Mouse (Mus musculus) CH12.LX (cell line): ENCODE data around the gene Ptprs. TPM values are rescaled to one million over a fixed set of nuclear protein-coding genes. Genes with fewer than 3 reads are reported as not detected.

Experiments used
- DNase-seq: peaks from one replicate; pipeline ENCODE4 v3.0.0-alpha.2; 2013; ENCODE audit errors: extremely low read depth
- H3K27ac ChIP-seq: 2 replicates; pipeline ENCODE4 v1.5.1; 2012; ENCODE audit warnings: low read depth, mild to moderate bottlenecking, control low read depth, moderate library complexity; ENCODE audit not compliant: insufficient read depth
- H3K27me3 ChIP-seq: replicated peaks from 2 replicates; pipeline ENCODE3; 2012; ENCODE audit warnings: inconsistent platforms
- H3K36me3 ChIP-seq, 2 experiments: replicated peaks in 1 of 2; 2 replicates each; pipeline versions ENCODE3 to v1.6.1; 2012; ENCODE audit warnings: inconsistent platforms in 1 of 2, low read length in 1 of 2, mild to moderate bottlenecking in 1 of 2, mixed read lengths in 1 of 2, moderate library complexity in 1 of 2; ENCODE audit not compliant: control insufficient read depth in 1 of 2, insufficient read depth in 1 of 2
- H3K4me1 ChIP-seq, 2 experiments: 2 replicates each; pipeline ENCODE4 v1.6.1; 2012; ENCODE audit warnings: inconsistent platforms in 1 of 2, moderate library complexity in 1 of 2; ENCODE audit not compliant: insufficient read depth in 2 of 2, control insufficient read depth in 1 of 2
- H3K4me2 ChIP-seq: 2 replicates; pipeline ENCODE4 v1.6.1; 2012; ENCODE audit warnings: low read depth, mild to moderate bottlenecking, control low read depth; ENCODE audit not compliant: poor library complexity, insufficient read depth, severe bottlenecking
- H3K4me3 ChIP-seq, 3 experiments: fragments of 150-350 bp in 1 of 3; sonication (generic) in 1 of 3; replicated peaks in 1 of 3; 2 replicates each; pipeline versions ENCODE3 to v1.5.1; 2011 to 2012; ENCODE audit warnings: low read depth in 2 of 3, low read length in 2 of 3, mild to moderate bottlenecking in 2 of 3, moderate library complexity in 2 of 3, control low read depth in 1 of 3, improper control_type of control experiment in 1 of 3, inconsistent platforms in 1 of 3, mixed read lengths in 1 of 3; ENCODE audit not compliant: poor library complexity in 1 of 3
- H3K79me2 ChIP-seq: replicated peaks from 2 replicates; pipeline ENCODE4 v1.6.1; 2012; ENCODE audit warnings: mild to moderate bottlenecking, moderate library complexity; ENCODE audit not compliant: control insufficient read depth, poor library complexity, insufficient read depth, severe bottlenecking; ENCODE audit errors: extremely low read depth
- H3K9ac ChIP-seq: 2 replicates; pipeline ENCODE4 v1.6.1; 2012; ENCODE audit warnings: low read depth, mild to moderate bottlenecking, control low read depth, moderate library complexity; ENCODE audit not compliant: insufficient read depth
- H3K9me3 ChIP-seq: replicated peaks from 2 replicates; pipeline ENCODE3; 2012; ENCODE audit warnings: low read length, inconsistent platforms, mixed read lengths
- BHLHE40 ChIP-seq: IDR thresholded peaks from 2 replicates; pipeline ENCODE4 v1.6.1; 2011; ENCODE audit warnings: mild to moderate bottlenecking, low read depth, low read length, improper control_type of control experiment
- CHD1 ChIP-seq: IDR thresholded peaks from 2 replicates; pipeline ENCODE4 v1.6.1; 2012; ENCODE audit warnings: low read depth, low read length, improper control_type of control experiment, inconsistent platforms
- CHD2 ChIP-seq: IDR thresholded peaks from 2 replicates; pipeline ENCODE4 v1.6.1; 2011; ENCODE audit warnings: low read length, improper control_type of control experiment
- E2F4 ChIP-seq: IDR thresholded peaks from 2 replicates; pipeline ENCODE4 v1.6.1; 2011; ENCODE audit warnings: low read depth, low read length, improper control_type of control experiment; ENCODE audit not compliant: insufficient replicate concordance
- ELF1 ChIP-seq: IDR thresholded peaks from 2 replicates; pipeline ENCODE4 v1.6.1; 2014; ENCODE audit warnings: low read depth, mild to moderate bottlenecking, inconsistent platforms, low read length, improper control_type of control experiment
- EP300 ChIP-seq: IDR thresholded peaks from 2 replicates; pipeline ENCODE4 v1.6.1; 2011; ENCODE audit warnings: low read length, improper control_type of control experiment
- ETS1 ChIP-seq: conservative IDR thresholded peaks from 2 replicates; pipeline ENCODE4 v1.6.1; 2012; ENCODE audit warnings: low read depth, mild to moderate bottlenecking, inconsistent platforms, low read length, improper control_type of control experiment, moderate library complexity
- GABPA ChIP-seq: IDR thresholded peaks from 2 replicates; pipeline ENCODE4 v1.6.1; 2012; ENCODE audit warnings: low read depth, low read length, improper control_type of control experiment, inconsistent platforms; ENCODE audit not compliant: insufficient replicate concordance
- HCFC1 ChIP-seq: IDR thresholded peaks from 2 replicates; pipeline ENCODE4 v1.6.1; 2012; ENCODE audit warnings: low read depth, mild to moderate bottlenecking, inconsistent platforms, low read length, improper control_type of control experiment
- JUN ChIP-seq: IDR thresholded peaks from 2 replicates; pipeline ENCODE4 v1.6.1; 2011; ENCODE audit warnings: low read depth, mild to moderate bottlenecking, low read length, improper control_type of control experiment, moderate library complexity; ENCODE audit not compliant: insufficient read depth
- JUND ChIP-seq: conservative IDR thresholded peaks from 2 replicates; pipeline ENCODE4 v1.6.1; 2011; ENCODE audit warnings: low read depth, low read length, improper control_type of control experiment
- MAX ChIP-seq: IDR thresholded peaks from 2 replicates; pipeline ENCODE4 v1.6.1; 2011; ENCODE audit warnings: low read length, improper control_type of control experiment
- MXI1 ChIP-seq: IDR thresholded peaks from 2 replicates; pipeline ENCODE4 v1.6.1; 2011; ENCODE audit warnings: mild to moderate bottlenecking, low read depth, low read length, improper control_type of control experiment
- NELFE ChIP-seq: IDR thresholded peaks from 2 replicates; pipeline ENCODE4 v1.6.1; 2011; ENCODE audit warnings: low read depth, low read length, improper control_type of control experiment
- NRF1 ChIP-seq: IDR thresholded peaks from 2 replicates; pipeline ENCODE4 v1.6.1; 2014; ENCODE audit warnings: low read depth, mild to moderate bottlenecking, inconsistent platforms, low read length, improper control_type of control experiment, moderate library complexity
- RAD21 ChIP-seq: IDR thresholded peaks from 2 replicates; pipeline ENCODE4 v1.6.1; 2011; ENCODE audit warnings: low read depth, mild to moderate bottlenecking, low read length, improper control_type of control experiment, moderate library complexity
- RCOR1 ChIP-seq: conservative IDR thresholded peaks from 2 replicates; pipeline ENCODE4 v1.6.1; 2012; ENCODE audit warnings: low read depth, mild to moderate bottlenecking, inconsistent platforms, low read length, improper control_type of control experiment
- SIN3A ChIP-seq: IDR thresholded peaks from 2 replicates; pipeline ENCODE4 v1.6.1; 2012; ENCODE audit warnings: low read length, improper control_type of control experiment, inconsistent platforms
- SMC3 ChIP-seq: IDR thresholded peaks from 2 replicates; pipeline ENCODE4 v1.6.1; 2011; ENCODE audit warnings: low read depth, low read length, improper control_type of control experiment
- TBP ChIP-seq: conservative IDR thresholded peaks from 2 replicates; pipeline ENCODE4 v1.6.1; 2011; ENCODE audit warnings: low read depth, low read length, improper control_type of control experiment
- TCF12 ChIP-seq: IDR thresholded peaks from 2 replicates; pipeline ENCODE4 v1.6.1; 2014; ENCODE audit warnings: low read depth, mild to moderate bottlenecking, inconsistent platforms, low read length, improper control_type of control experiment
- UBTF ChIP-seq: IDR thresholded peaks from 2 replicates; pipeline ENCODE4 v1.6.1; 2012; ENCODE audit warnings: low read depth, mild to moderate bottlenecking, inconsistent platforms, low read length, improper control_type of control experiment, moderate library complexity
- USF1 ChIP-seq: IDR thresholded peaks from 2 replicates; pipeline ENCODE4 v1.6.1; 2014; ENCODE audit warnings: low read depth, mild to moderate bottlenecking, inconsistent platforms, low read length, improper control_type of control experiment
- USF2 ChIP-seq: conservative IDR thresholded peaks from 2 replicates; pipeline ENCODE4 v1.6.1; 2011; ENCODE audit warnings: low read depth, low read length, improper control_type of control experiment
- ZC3H11A ChIP-seq: IDR thresholded peaks from 2 replicates; pipeline ENCODE4 v1.6.1; 2012; ENCODE audit warnings: low read depth, mild to moderate bottlenecking, inconsistent platforms, low read length, improper control_type of control experiment
- ZMIZ1 ChIP-seq: IDR thresholded peaks from 2 replicates; pipeline ENCODE4 v1.6.1; 2012; ENCODE audit warnings: low read depth, mild to moderate bottlenecking, inconsistent platforms, low read length, improper control_type of control experiment
- ZNF384 ChIP-seq: IDR thresholded peaks from 2 replicates; pipeline ENCODE4 v1.6.1; 2012; ENCODE audit warnings: low read depth, low read length, improper control_type of control experiment, inconsistent platforms
- dilution Hi-C: fragments of 300-500 bp; cut with MboI; formaldehyde crosslinking; loops from 2 replicates; pipeline ENCODE4 v1.14.3; 2020; ENCODE audit warnings: low sequenced_read_pairs; ENCODE audit not compliant: extremely low pct_unique_long_range_greater_than_20kb, extremely low pct_ligation_motif_present
- in situ Hi-C: fragments of 300-500 bp; cut with MboI; formaldehyde crosslinking; loops from 3 replicates; pipeline ENCODE4 v1.14.3; 2019; ENCODE audit warnings: low sequenced_read_pairs, low pct_ligation_motif_present, low pct_unique_long_range_greater_than_20kb, mixed read lengths
- polyA plus RNA-seq: library from polyadenylated mRNA; unstranded; fragments of >175 nt; gene quantifications from 2 replicates; pipeline ENCODE4 v1.2.1, GENCODE M21; 2012; ENCODE audit warnings: low read depth; ENCODE audit not compliant: insufficient read length
- total RNA-seq, 2 experiments: library from RNA; depleted of rRNA; stranded (reverse); fragments of 300-350 nt in 1 of 2; fragments of >200 nt in 1 of 2; gene quantifications; 2 replicates each; pipeline ENCODE4 v1.2.3; 2012 to 2014

The Ptprs gene
- total and polyA plus RNA-seq, 3 experiments: 11.3 to 41.1 (median 27.0) TPM

GRCm38 (mm10) chr17:56442316-56442715 is 34.0 kb downstream of the Ptprs start:
- Histone ChIP-seq H3K4me2 (no peak overlapping the region), H3K9ac (no peak overlapping the region), H3K27ac (peak overlapping the region; percentile 41; the same call in 1 of the 2 replicates), H3K4me1 (peaks cover 29 to 51% of the 10 kb centered on the region in 2 experiments), H3K79me2 (no peaks in the 10 kb centered on the region), H3K9me3 (peaks cover 4% of the 10 kb centered on the region), H3K27me3 (no peaks in the 10 kb centered on the region), H3K4me3 (no peak overlapping the region), H3K36me3 (peaks cover 10 to 33% of the 10 kb centered on the region in 2 experiments)
- in situ Hi-C loops (no loop called here), dilution Hi-C loops (no loop called here)
- no peak for DNase-seq
- TF ChIP-seq SMC3: no peak
- no peak for TF ChIP-seq UBTF
- TF ChIP-seq NRF1: no peak
- no peak for TF ChIP-seq JUN
- TF ChIP-seq RCOR1: no peak
- TF ChIP-seq ZMIZ1: no peak
- no peak for TF ChIP-seq BHLHE40
- TF ChIP-seq SIN3A: no peak
- TF ChIP-seq TBP: no peak
- TF ChIP-seq TCF12: no peak
- no peak for TF ChIP-seq HCFC1
- TF ChIP-seq USF2: no peak
- no peak for TF ChIP-seq ZNF384
- no peak for TF ChIP-seq JUND
- no peak for TF ChIP-seq ELF1
- no peak for TF ChIP-seq ETS1
- no peak for TF ChIP-seq RAD21
- no peak for TF ChIP-seq E2F4
- TF ChIP-seq ZC3H11A: no peak

DNA sequence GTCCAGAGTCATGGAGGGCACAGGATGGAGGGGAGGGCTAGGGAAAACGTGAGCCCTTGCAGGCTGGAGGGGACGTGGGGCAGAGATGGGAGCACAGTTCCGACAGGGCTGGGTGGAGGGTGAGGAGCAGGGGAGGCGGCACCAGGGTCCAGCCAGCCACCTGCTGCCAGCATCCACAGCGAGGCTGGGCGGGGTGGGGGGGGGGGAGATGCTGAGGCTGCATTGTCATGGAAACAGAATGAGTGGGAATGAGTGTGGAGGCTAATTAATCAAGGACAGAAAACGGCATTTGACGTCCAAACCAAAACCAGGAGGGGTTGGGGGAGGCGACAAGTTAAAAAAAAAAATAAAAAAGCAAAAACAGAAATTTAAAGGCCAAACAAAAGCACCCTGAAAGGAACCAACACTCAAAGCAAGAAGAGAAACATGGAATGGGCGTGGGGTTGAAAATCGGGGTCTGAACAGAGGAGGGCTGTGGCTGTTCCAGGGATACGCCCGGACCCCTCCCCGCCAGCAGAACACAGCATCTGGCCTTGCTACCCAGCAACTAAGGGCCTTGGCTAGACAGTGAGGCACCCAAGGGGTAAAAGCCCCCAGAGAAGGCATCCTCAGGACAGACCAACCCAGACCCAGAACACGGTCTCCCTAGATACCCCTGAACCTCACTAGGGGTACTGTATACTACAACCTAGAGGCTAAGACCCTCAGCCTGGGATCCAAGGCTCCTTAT is 36.4 kb downstream of the Ptprs start:
- Histone ChIP-seq H3K27me3 (no peaks in the 10 kb centered on the region), H3K79me2 (no peaks in the 10 kb centered on the region), H3K36me3 (peaks cover 14 to 44% of the 10 kb centered on the region in 2 experiments), H3K4me2 (no peak overlapping the region), H3K9ac (no peak overlapping the region), H3K4me3 (no peak overlapping the region), H3K4me1 (peaks cover 19 to 37% of the 10 kb centered on the region in 2 experiments), H3K9me3 (peaks cover 21% of the 10 kb centered on the region), H3K27ac (no peak overlapping the region)
- in situ Hi-C loops (no loop called here), dilution Hi-C loops (no loop called here)
- no peak for DNase-seq
- TF ChIP-seq RAD21: no peak
- TF ChIP-seq MXI1: no peak
- TF ChIP-seq EP300: no peak
- TF ChIP-seq NRF1: no peak
- no peak for TF ChIP-seq GABPA
- TF ChIP-seq USF1: no peak
- TF ChIP-seq CHD2: no peak
- TF ChIP-seq NELFE: no peak
- TF ChIP-seq CHD1: no peak
- TF ChIP-seq RCOR1: no peak
- no peak for TF ChIP-seq USF2
- TF ChIP-seq MAX: no peak
- no peak for TF ChIP-seq ZNF384
- no peak for TF ChIP-seq TBP
- no peak for TF ChIP-seq ZC3H11A
